In the genomic region with DNA sequence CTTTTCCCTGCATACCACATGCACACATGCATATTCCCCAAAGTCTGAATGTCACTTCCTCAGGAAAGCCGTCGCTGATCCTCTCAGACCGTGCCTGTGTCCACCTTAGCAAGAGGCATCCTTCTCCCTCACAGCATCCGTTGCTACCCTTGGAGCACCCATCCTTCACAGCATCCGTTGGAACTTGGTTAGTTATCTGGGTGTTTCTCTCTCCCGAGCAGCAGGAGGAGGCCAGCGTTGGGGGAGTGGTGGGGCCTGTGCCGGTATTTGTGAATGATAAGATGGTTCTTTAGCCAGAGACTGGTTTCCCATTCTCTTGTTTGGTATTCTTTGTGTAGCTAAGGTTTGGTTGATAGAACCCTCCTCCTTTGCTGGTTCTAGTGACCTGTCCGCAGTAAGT, we compare ENCODE assay signal across 10 mouse cellular contexts. TPM values are rescaled to one million over a fixed set of nuclear protein-coding genes. Genes with fewer than 3 reads are reported as not detected.
DNase-seq lines count a peak whose midpoint lies in the region; ATAC-seq and TF ChIP-seq lines count a peak whose summit lies in the region.
"Had no signal": no experiment of that assay in that cellular context is flagged by ENCODE, and none has a peak within 500 bp of the region (broad histone marks: within the 10 kb centered on the region; RNA-seq: fewer than 3 reads in every experiment).

No protein-coding gene starts in this region.

- DNase-seq in hindbrain, embryonic 10.5 days (ENCODE audit: low spot score), result no peak
- DNase-seq in embryonic facial prominence, embryonic 10.5 days (ENCODE audit: low spot score), result no peak
- no peak for DNase-seq in liver, adult 2 months (ENCODE audit: extremely low read depth, low read depth, low spot score)
- DNase-seq in urinary bladder, postnatal 25 days (ENCODE audit: low spot score), result no peak
- no peak for DNase-seq in ovary, postnatal 14 days (ENCODE audit: low spot score)
- DNase-seq in adrenal gland, adult (ENCODE audit: inconsistent age in 2 of 2, low spot score in 1 of 2), result no peak
- DNase-seq: cerebellum, adult 11 months had no signal

- H3K4me2 ChIP-seq in hindbrain, embryonic 13.5 days, result no peak overlapping the region

- no peak for ATAC-seq in hindbrain, embryonic 13.5 days (ENCODE audit: low FRiP score)

- H3K9ac ChIP-seq in hindbrain, embryonic 13.5 days, result no peak overlapping the region
- 0 out of 2 replicates have a peak overlapping the region, but pooled peaks have one; percentile 20 for H3K9ac ChIP-seq in liver, adult 2 months (ENCODE audit: low read depth, low read length)

- TF ChIP-seq POLR2A in liver, adult 2 months (IDR thresholded peaks at IDR 0.05; ENCODE audit: extremely low read depth, insufficient read depth, low read length), result no peak

- H3K4me3 ChIP-seq in hindbrain, embryonic 10.5 days, result no peak overlapping the region
- H3K4me3 ChIP-seq in hindbrain, embryonic 13.5 days, result no peak overlapping the region
- peak overlapping the region; percentile 58 for H3K4me3 ChIP-seq in E14TG2a.4 (replicated peaks; ENCODE audit: low read length)
- H3K4me3 ChIP-seq in embryonic facial prominence, embryonic 10.5 days, result no peak overlapping the region
- no peak overlapping the region for H3K4me3 ChIP-seq in liver, adult 2 months (ENCODE audit: insufficient read depth, low read depth, low read length)

- no peak for TF ChIP-seq CTCF in E14TG2a.4 (conservative IDR thresholded peaks at IDR 0.05; ENCODE audit: low read length)
- no peak for TF ChIP-seq CTCF in liver, adult 2 months (IDR thresholded peaks at IDR 0.05; ENCODE audit: low read depth, low read length)

- H3K79me2 ChIP-seq in liver, adult 2 months (ENCODE audit: control insufficient read depth, insufficient read depth, low read length), result peaks cover 35% of the 10 kb centered on the region

- peak overlapping the region; percentile 66 for H3K27ac ChIP-seq in hindbrain, embryonic 10.5 days
- no peak overlapping the region for H3K27ac ChIP-seq in hindbrain, embryonic 13.5 days
- H3K27ac ChIP-seq in embryonic facial prominence, embryonic 10.5 days (replicated peaks), result 0 out of 2 replicates have a peak overlapping the region, but pooled peaks have one; percentile 78
- peak overlapping the region; percentile 84 for H3K27ac ChIP-seq in liver, adult 2 months (replicated peaks; ENCODE audit: insufficient read depth, low read depth, low read length)

- peaks cover 25% of the 10 kb centered on the region for H3K36me3 ChIP-seq in hindbrain, embryonic 10.5 days
- H3K36me3 ChIP-seq in hindbrain, embryonic 13.5 days, result 0 out of 2 replicates have a peak, but pooled peaks cover 10% of the 10 kb centered on the region
- peaks cover 10% of the 10 kb centered on the region for H3K36me3 ChIP-seq in E14TG2a.4 (ENCODE audit: insufficient read depth, low read length)
- H3K36me3 ChIP-seq in embryonic facial prominence, embryonic 10.5 days (replicated peaks), result peaks cover 13% of the 10 kb centered on the region
- H3K36me3 ChIP-seq in liver, adult 2 months (ENCODE audit: control insufficient read depth, insufficient read depth, low read length), result no peaks in the 10 kb centered on the region

- H3K9me3 ChIP-seq in hindbrain, embryonic 10.5 days, result no peaks in the 10 kb centered on the region
- H3K9me3 ChIP-seq in hindbrain, embryonic 13.5 days, result no peaks in the 10 kb centered on the region
- no peaks in the 10 kb centered on the region for H3K9me3 ChIP-seq in E14TG2a.4 (ENCODE audit: low read length)
- H3K9me3 ChIP-seq in embryonic facial prominence, embryonic 10.5 days, result no peaks in the 10 kb centered on the region

- H3K4me1 ChIP-seq in hindbrain, embryonic 10.5 days (replicated peaks), result peaks cover 50% of the 10 kb centered on the region
- peaks cover 63% of the 10 kb centered on the region for H3K4me1 ChIP-seq in hindbrain, embryonic 13.5 days (replicated peaks)
- H3K4me1 ChIP-seq in E14TG2a.4 (replicated peaks; ENCODE audit: low read depth, low read length), result peaks cover 78% of the 10 kb centered on the region
- H3K4me1 ChIP-seq in embryonic facial prominence, embryonic 10.5 days, result peaks cover 43% of the 10 kb centered on the region
- H3K4me1 ChIP-seq in liver, adult 2 months (ENCODE audit: control insufficient read depth, insufficient read depth, low read length), result peaks cover 64% of the 10 kb centered on the region

- no peaks in the 10 kb centered on the region for H3K27me3 ChIP-seq in hindbrain, embryonic 10.5 days (ENCODE audit: insufficient read depth, poor library complexity, severe bottlenecking)
- no peaks in the 10 kb centered on the region for H3K27me3 ChIP-seq in hindbrain, embryonic 13.5 days
- no peaks in the 10 kb centered on the region for H3K27me3 ChIP-seq in E14TG2a.4 (ENCODE audit: insufficient read depth, low read length)
- no peaks in the 10 kb centered on the region for H3K27me3 ChIP-seq in embryonic facial prominence, embryonic 10.5 days (replicated peaks; ENCODE audit: low read depth, poor library complexity, severe bottlenecking)
- H3K27me3 ChIP-seq in liver, adult 2 months (ENCODE audit: control insufficient read depth, insufficient read depth, low read length), result no peaks in the 10 kb centered on the region

- WGBS in hindbrain, embryonic 10.5 days, result 83% methylated on average over 9 of the region's 9 CpGs
- 82% methylated on average over 9 of the region's 9 CpGs for WGBS in hindbrain, embryonic 13.5 days
- 84% methylated on average over 9 of the region's 9 CpGs for WGBS in embryonic facial prominence, embryonic 10.5 days
- WGBS in liver, adult 2 months, result 68% methylated on average over 9 of the region's 9 CpGs

RNA-seq across cellular contexts. Expression of a gene that starts 2.7 kb away (rescaled TPM):
- polyA plus RNA-seq in hindbrain, embryonic 10.5 days (2016; fragmentation: Nextera tagmentation; extraction: Ambion mirVana), result 1.5 and 2.0 TPM in 2 replicates
- polyA plus RNA-seq in hindbrain, embryonic 13.5 days (2015; fragmentation: Nextera tagmentation; extraction: Ambion mirVana), result 2.0 and 2.7 TPM in 2 replicates
- 1.3 and 1.6 TPM in 2 replicates for polyA plus RNA-seq in embryonic facial prominence, embryonic 10.5 days (2016; fragmentation: Nextera tagmentation; extraction: Ambion mirVana)
- not detected in 2 replicates for total RNA-seq in liver, adult 2 months (2014; rRNA removed)
- not detected in 2 replicates for polyA plus RNA-seq in liver, adult 2 months (2012; rRNA removed)
- total RNA-seq: monocyte, adult 5-6 weeks had no signal

RNA-seq across cellular contexts. Expression of a gene that starts 21.8 kb away (rescaled TPM):
- 29.7 and 32.9 TPM in 2 replicates for polyA plus RNA-seq in hindbrain, embryonic 10.5 days (2016; fragmentation: Nextera tagmentation; extraction: Ambion mirVana)
- polyA plus RNA-seq in hindbrain, embryonic 13.5 days (2015; fragmentation: Nextera tagmentation; extraction: Ambion mirVana), result 45.4 and 54.0 TPM in 2 replicates
- polyA plus RNA-seq in embryonic facial prominence, embryonic 10.5 days (2016; fragmentation: Nextera tagmentation; extraction: Ambion mirVana), result 25.7 and 27.2 TPM in 2 replicates
- 28.6 and 33.7 TPM in 2 replicates for total RNA-seq in liver, adult 2 months (2014; rRNA removed)
- 33.8 and 42.0 TPM in 2 replicates for polyA plus RNA-seq in liver, adult 2 months (2012; rRNA removed)

RNA-seq across cellular contexts. Expression of a gene that starts 59.8 kb away (rescaled TPM):
- 1.6 and 2.2 TPM in 2 replicates for polyA plus RNA-seq in hindbrain, embryonic 10.5 days (2016; fragmentation: Nextera tagmentation; extraction: Ambion mirVana)
- polyA plus RNA-seq in hindbrain, embryonic 13.5 days (2015; fragmentation: Nextera tagmentation; extraction: Ambion mirVana), result 1.2 and 1.6 TPM in 2 replicates
- polyA plus RNA-seq in embryonic facial prominence, embryonic 10.5 days (2016; fragmentation: Nextera tagmentation; extraction: Ambion mirVana), result 0.88 and 2.2 TPM in 2 replicates
- not detected in 2 replicates for total RNA-seq in liver, adult 2 months (2014; rRNA removed)
- polyA plus RNA-seq in liver, adult 2 months (2012; rRNA removed), result not detected in 2 replicates
- total RNA-seq: monocyte, adult 5-6 weeks had no signal
